In the genomic region with DNA sequence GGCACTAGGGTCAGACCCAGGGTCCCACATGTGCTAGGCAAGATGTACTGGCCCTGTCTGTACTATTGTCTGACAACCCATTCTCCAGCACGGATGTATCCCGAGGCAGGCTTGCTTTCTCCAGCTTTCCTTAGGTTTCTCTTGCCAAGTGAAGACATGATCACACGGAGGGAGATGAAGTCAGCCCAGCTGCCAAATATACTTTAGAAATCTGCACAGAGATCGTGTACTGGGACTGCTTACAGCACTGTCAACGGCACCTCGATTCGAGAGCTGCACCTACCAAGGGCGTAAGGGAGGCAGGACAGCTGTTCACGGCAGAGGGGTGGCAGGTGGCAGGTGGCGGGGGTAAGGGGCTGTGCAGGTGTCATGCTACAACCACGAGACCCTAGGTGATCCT, we compare ENCODE assay signal across 18 mouse cellular contexts.
"Had no signal": no experiment of that assay in that cellular context is flagged by ENCODE, and none has a peak within 500 bp of the region (broad histone marks: within the 10 kb centered on the region; RNA-seq: fewer than 3 reads in every experiment).

No protein-coding gene starts in this region.

- H3K9ac ChIP-seq: lung, embryonic 15.5 days; midbrain, embryonic 13.5 days; midbrain, embryonic 15.5 days; neural tube, embryonic 12.5 days had no signal

- H3K4me2 ChIP-seq: lung, embryonic 15.5 days; midbrain, embryonic 11.5 days; midbrain, embryonic 13.5 days; midbrain, embryonic 15.5 days; neural tube, embryonic 12.5 days had no signal

- DNase-seq: lung, adult 2 months; lung, postnatal 14 days; lung, postnatal 36 days; right cerebral cortex, adult 18-20 months; right cerebral cortex, postnatal 25 days; right cerebral cortex, postnatal 4 days; spleen, adult 18-20 months; thymus, adult 18-20 months; thymus, postnatal 14 days; thymus, postnatal 36 days had no signal

- H3K27me3 ChIP-seq: lung, embryonic 15.5 days; megakaryocyte, embryonic 14.5 days; midbrain, embryonic 13.5 days; midbrain, embryonic 15.5 days; neural tube, embryonic 12.5 days had no signal

- H3K27ac ChIP-seq: lung, embryonic 15.5 days; macrophage; midbrain, embryonic 13.5 days; midbrain, embryonic 15.5 days; neural tube, embryonic 12.5 days had no signal

- ATAC-seq: lung, postnatal 0 days; midbrain, embryonic 13.5 days; midbrain, embryonic 15.5 days had no signal

- H3K36me3 ChIP-seq: midbrain, embryonic 15.5 days had no signal

- H3K9me3 ChIP-seq: lung, embryonic 15.5 days; megakaryocyte, embryonic 14.5 days; midbrain, embryonic 13.5 days; midbrain, embryonic 15.5 days; neural tube, embryonic 12.5 days had no signal

- H3K4me3 ChIP-seq: lung, embryonic 15.5 days; megakaryocyte, embryonic 14.5 days; midbrain, embryonic 13.5 days; midbrain, embryonic 15.5 days; neural tube, embryonic 12.5 days had no signal

- H3K4me1 ChIP-seq: lung, embryonic 15.5 days; midbrain, embryonic 13.5 days; midbrain, embryonic 15.5 days had no signal
